11 mouse cellular contexts compared by ENCODE assay signal in genomic region chr9:51238741-51239385, GRCm38 (mm10). TPM values are rescaled to one million over a fixed set of nuclear protein-coding genes. Genes with fewer than 3 reads are reported as not detected.
DNase-seq lines count a peak whose midpoint lies in the region; ATAC-seq and TF ChIP-seq lines count a peak whose summit lies in the region.
"Had no signal": no experiment of that assay in that cellular context is flagged by ENCODE, and none has a peak within 500 bp of the region (broad histone marks: within the 10 kb centered on the region; RNA-seq: fewer than 3 reads in every experiment).

No protein-coding gene starts in this region.

- H3K4me2 ChIP-seq in limb, embryonic 14.5 days (replicated peaks; ENCODE audit: low read depth, low read length, severe bottlenecking), result no peak overlapping the region
- peak overlapping the region; percentile 15 for H3K4me2 ChIP-seq in myocyte (ENCODE audit: low read depth)
- H3K4me2 ChIP-seq in kidney, embryonic 16.5 days (replicated peaks; ENCODE audit: low read depth, low read length), result no peak overlapping the region

- no peak overlapping the region for H3K27ac ChIP-seq in limb, embryonic 14.5 days (replicated peaks; ENCODE audit: low read depth, low read length)
- no peak overlapping the region for H3K27ac ChIP-seq in limb, embryonic 10.5 days
- H3K27ac ChIP-seq in kidney, embryonic 16.5 days (ENCODE audit: low read length), result no peak overlapping the region

- WGBS in limb, embryonic 14.5 days, result 53% methylated on average over 12 of the region's 12 CpGs
- WGBS in limb, embryonic 10.5 days, result 74% methylated on average over 12 of the region's 12 CpGs
- 65% methylated on average over 12 of the region's 12 CpGs for WGBS in kidney, embryonic 16.5 days

- no peaks in the 10 kb centered on the region for H3K4me1 ChIP-seq in limb, embryonic 14.5 days (ENCODE audit: control insufficient read depth, insufficient read depth, low read length)
- H3K4me1 ChIP-seq in limb, embryonic 10.5 days, result no peaks in the 10 kb centered on the region
- no peaks in the 10 kb centered on the region for H3K4me1 ChIP-seq in kidney, embryonic 16.5 days (ENCODE audit: insufficient read depth, low read length)

- H3K79me2 ChIP-seq in myocyte (ENCODE audit: control insufficient read depth, insufficient read depth), result no peaks in the 10 kb centered on the region

- no peaks in the 10 kb centered on the region for H3K9me3 ChIP-seq in limb, embryonic 14.5 days (ENCODE audit: control insufficient read depth, low read length)
- no peaks in the 10 kb centered on the region for H3K9me3 ChIP-seq in limb, embryonic 10.5 days (replicated peaks)
- no peaks in the 10 kb centered on the region for H3K9me3 ChIP-seq in kidney, embryonic 16.5 days (ENCODE audit: low read length)

- ATAC-seq in limb, embryonic 14.5 days (ENCODE audit: low FRiP score, low read depth), result no peak; the same call in 1 of the 2 replicates
- ATAC-seq in kidney, embryonic 16.5 days (ENCODE audit: low FRiP score, low TSS enrichment), result no peak
- ATAC-seq: Patski had no signal

- H3ac ChIP-seq in myocyte (ENCODE audit: control insufficient read depth, insufficient read length), result no peak overlapping the region

- no peak overlapping the region for H3K4me3 ChIP-seq in limb, embryonic 14.5 days (replicated peaks; ENCODE audit: low read length)
- no peak overlapping the region for H3K4me3 ChIP-seq in limb, embryonic 10.5 days
- H3K4me3 ChIP-seq in myocyte, result no peak overlapping the region
- H3K4me3 ChIP-seq in kidney, embryonic 16.5 days (ENCODE audit: low read length), result no peak overlapping the region

- no peak overlapping the region for H3K9ac ChIP-seq in limb, embryonic 14.5 days (ENCODE audit: low read depth, low read length, severe bottlenecking)
- H3K9ac ChIP-seq in kidney, embryonic 16.5 days (replicated peaks; ENCODE audit: low read length), result no peak overlapping the region

- no peaks in the 10 kb centered on the region for H3K27me3 ChIP-seq in limb, embryonic 14.5 days (ENCODE audit: control insufficient read depth, insufficient read depth, low read length)
- no peaks in the 10 kb centered on the region for H3K27me3 ChIP-seq in limb, embryonic 10.5 days (ENCODE audit: low read depth, poor library complexity, severe bottlenecking)
- H3K27me3 ChIP-seq in myocyte (ENCODE audit: control insufficient read depth, insufficient read depth, insufficient read length), result no peaks in the 10 kb centered on the region
- H3K27me3 ChIP-seq in kidney, embryonic 16.5 days (ENCODE audit: insufficient read depth, low read length), result no peaks in the 10 kb centered on the region; the same call in 1 of the 2 replicates

- DNase-seq in limb, embryonic 14.5 days (ENCODE audit: low spot score), result peak; percentile 12
- no peak for DNase-seq in limb, embryonic 10.5 days (ENCODE audit: low spot score)
- peak; percentile 14 for DNase-seq in c-Kit-positive CD71-negative TER-119-negative erythroid progenitor cells, embryonic 14.5 days (ENCODE audit: low read depth)
- DNase-seq in layer of hippocampus, adult 18-20 months (ENCODE audit: low spot score in 2 of 2), result peak; percentile 68 to 69
- DNase-seq in Muller cell, postnatal 12 days (ENCODE audit: inconsistent ontology term), result no peak
- no peak for DNase-seq in B cell, adult 2 months
- DNase-seq: cerebellum, postnatal 10 days; lung, postnatal 14 days had no signal

- no peak for TF ChIP-seq POLR2A in limb, embryonic 14.5 days (IDR thresholded peaks at IDR 0.05; ENCODE audit: borderline replicate concordance, extremely low read depth, insufficient read depth, insufficient read length)
- no peak for TF ChIP-seq POLR2A in myocyte (IDR thresholded peaks at IDR 0.05; ENCODE audit: insufficient read length, low read depth)

- no peaks in the 10 kb centered on the region for H3K36me3 ChIP-seq in limb, embryonic 14.5 days (ENCODE audit: control insufficient read depth, insufficient read depth, low read length)
- no peaks in the 10 kb centered on the region for H3K36me3 ChIP-seq in limb, embryonic 10.5 days
- no peaks in the 10 kb centered on the region for H3K36me3 ChIP-seq in myocyte (ENCODE audit: control insufficient read depth, insufficient read depth)
- no peaks in the 10 kb centered on the region for H3K36me3 ChIP-seq in kidney, embryonic 16.5 days (ENCODE audit: insufficient read depth, low read length)

TF ChIP-seq in myocyte, 11 proteins besides CTCF, POLR2A, EP300 and RAD21:
- TF ChIP-seq POLR2AphosphoS2 (IDR thresholded peaks at IDR 0.05; ENCODE audit: insufficient read length, low read depth) (no peak), MYOD1 (IDR thresholded peaks at IDR 0.05; ENCODE audit: control insufficient read depth in 1 of 3, insufficient read length in 2 of 3, low read depth in 2 of 3) (peak in 2 of 3 experiments; percentile 61 to 80), CEBPB (IDR thresholded peaks at IDR 0.05; ENCODE audit: insufficient read depth, poor library complexity, severe bottlenecking) (no peak), USF1 (IDR thresholded peaks at IDR 0.05; ENCODE audit: low read depth) (peak; percentile 20), SRF (IDR thresholded peaks at IDR 0.05; ENCODE audit: control insufficient read depth, insufficient read length, low read depth) (no peak), MAX (IDR thresholded peaks at IDR 0.05; ENCODE audit: low read depth) (no peak), E2F4 (IDR thresholded peaks at IDR 0.05; ENCODE audit: insufficient read depth) (no peak), MYOG (IDR thresholded peaks at IDR 0.05; ENCODE audit: control insufficient read depth in 1 of 3, insufficient read depth in 1 of 3, insufficient read length in 2 of 3, low read depth in 2 of 3) (peak in 2 of 3 experiments; percentile 11 to 63), REST (IDR thresholded peaks at IDR 0.05; ENCODE audit: insufficient read depth, insufficient read length) (no peak)

RNA-seq across cellular contexts. Expression of gene Pou2af1, which starts 25.4 kb away (rescaled TPM):
- 0.14 and 0.22 TPM in 2 replicates for polyA plus RNA-seq in limb, embryonic 14.5 days (2012; rRNA removed)
- polyA plus RNA-seq in limb, embryonic 14.5 days (2014; fragmentation: Nextera tagmentation; extraction: Ambion mirVana), result 0.07 TPM in 1 of 2 replicates, not detected in the other
- not detected in 2 replicates for polyA plus RNA-seq in limb, embryonic 10.5 days (2016; fragmentation: Nextera tagmentation; extraction: Ambion mirVana)
- under 1 TPM in 1 of 2 experiments, not detected in 1; 0.17 TPM for total RNA-seq in layer of hippocampus, adult 18-20 months (2021)
- polyA plus RNA-seq in myocyte (2012; fragmentation: generic; extraction: Trizol), result 1.4 TPM
- polyA plus RNA-seq in kidney, embryonic 16.5 days (2015; fragmentation: Nextera tagmentation; extraction: Ambion mirVana), result not detected in 2 replicates
- polyA plus RNA-seq: Patski had no signal

RNA-seq across cellular contexts. Expression of gene Colca2, which starts 39.5 kb away (rescaled TPM):
- 2.9 and 4.7 TPM in 2 replicates for polyA plus RNA-seq in limb, embryonic 14.5 days (2012; rRNA removed)
- polyA plus RNA-seq in limb, embryonic 14.5 days (2014; fragmentation: Nextera tagmentation; extraction: Ambion mirVana), result 2.0 and 3.2 TPM in 2 replicates
- 1.6 and 2.2 TPM in 2 replicates for polyA plus RNA-seq in limb, embryonic 10.5 days (2016; fragmentation: Nextera tagmentation; extraction: Ambion mirVana)
- total RNA-seq in layer of hippocampus, adult 18-20 months (2021), result 1 to 10 TPM; 1.1 to 1.3 TPM
- polyA plus RNA-seq in myocyte (2012; fragmentation: generic; extraction: Trizol), result 2.9 TPM
- 4.4 and 4.6 TPM in 2 replicates for polyA plus RNA-seq in kidney, embryonic 16.5 days (2015; fragmentation: Nextera tagmentation; extraction: Ambion mirVana)

Comparison
In these comparisons a context has a peak if more than half of its experiments do, and no peak if none do; other contexts are left out.
1. DNase-seq: peak in limb, embryonic 14.5 days (single experiment), c-Kit-positive CD71-negative TER-119-negative erythroid progenitor cells, embryonic 14.5 days (single experiment) and layer of hippocampus, adult 18-20 months (2 of 2); none in limb, embryonic 10.5 days (single experiment), Muller cell, postnatal 12 days (single experiment) and B cell, adult 2 months (0 of 2).